Mouse (Mus musculus): Measurements from ENCODE around the gene Gm11492.
A peak's percentile ranks its signal among the peaks of the same experiment; 100 is the strongest.

Gene Gm11492

DNA sequence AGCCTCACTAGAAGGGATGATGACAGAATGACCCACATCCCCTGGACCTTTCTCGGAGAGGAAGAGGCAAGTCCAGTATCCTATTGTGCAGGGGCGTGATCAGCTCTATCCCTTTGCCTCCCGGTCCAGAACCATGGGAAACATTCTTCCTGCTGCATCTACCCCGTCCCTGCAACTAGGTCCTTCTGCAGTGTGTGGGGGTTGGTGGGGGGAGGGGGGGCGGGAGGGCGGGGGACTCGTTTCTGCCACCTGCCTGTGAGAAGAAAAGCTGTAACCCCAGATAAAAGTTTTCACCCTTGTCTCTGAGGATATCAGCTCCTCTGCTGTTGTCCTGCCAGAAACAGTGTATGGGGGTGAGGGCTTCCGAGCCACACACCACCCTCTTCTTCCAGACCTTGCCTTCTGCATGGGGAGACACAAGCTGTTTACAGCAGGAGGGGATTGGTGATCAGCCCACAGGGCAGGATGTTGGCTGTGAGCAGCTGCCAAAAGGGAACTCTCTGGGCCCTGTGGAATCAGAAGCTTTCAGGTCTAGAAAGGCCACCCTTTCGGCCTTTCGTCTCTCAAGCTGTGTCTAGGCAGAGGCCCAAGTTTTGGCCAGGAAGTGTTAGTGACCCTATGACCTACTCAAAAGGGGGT, 12.6 kb downstream of the Gm11492 start:
- peak; percentile 27 for DNase-seq (ENCODE audit: extremely low spot score)

DNA sequence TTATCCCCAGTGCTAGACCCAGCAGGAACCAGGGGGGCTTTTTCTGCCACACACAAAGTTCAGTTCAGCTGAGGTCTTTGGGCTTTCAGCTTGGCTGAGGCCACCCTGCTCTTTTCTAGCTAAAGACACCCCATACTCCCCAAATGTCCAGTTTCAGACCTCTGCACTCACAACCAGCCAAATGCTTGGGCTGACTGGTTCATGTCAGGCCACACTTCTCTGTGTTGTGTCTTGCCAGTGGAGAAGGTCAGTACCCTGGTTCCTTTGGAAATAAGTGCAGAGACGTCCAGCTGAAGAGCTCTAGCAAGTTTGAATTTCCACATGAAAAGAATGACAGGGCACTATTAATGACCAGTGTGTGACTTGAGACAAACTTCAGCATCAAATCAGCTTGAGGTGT, 13.3 kb downstream of the Gm11492 start:
- no peak for DNase-seq (ENCODE audit: extremely low spot score)

DNA sequence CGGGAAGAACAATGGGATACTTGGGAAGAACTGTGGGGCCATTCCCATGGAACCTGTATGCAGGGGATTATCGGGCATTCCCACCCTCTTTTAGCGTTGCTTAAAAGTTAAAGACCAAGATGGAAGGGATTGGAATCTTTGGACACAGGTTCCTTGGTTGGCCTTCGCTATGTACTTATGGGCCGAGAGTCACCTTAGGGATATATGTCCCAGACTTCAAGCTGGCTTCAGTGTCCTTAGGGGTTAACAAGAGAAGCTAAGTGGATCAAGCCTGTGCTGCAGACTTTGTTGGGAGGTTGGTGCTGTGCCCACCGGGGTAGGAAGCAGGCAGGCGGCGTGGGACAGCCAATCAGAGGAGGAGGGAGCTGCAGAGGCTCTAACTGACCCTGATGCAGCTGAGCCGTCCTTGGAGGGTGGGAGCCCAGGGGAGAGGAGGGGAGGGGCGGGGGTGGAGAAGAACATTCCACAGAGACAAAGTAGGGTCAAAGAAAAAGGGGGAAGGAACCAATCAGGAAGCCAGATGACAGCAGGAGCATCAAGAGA, 14.2 kb downstream of the Gm11492 start:
- DNase-seq (ENCODE audit: extremely low spot score): no peak

DNA sequence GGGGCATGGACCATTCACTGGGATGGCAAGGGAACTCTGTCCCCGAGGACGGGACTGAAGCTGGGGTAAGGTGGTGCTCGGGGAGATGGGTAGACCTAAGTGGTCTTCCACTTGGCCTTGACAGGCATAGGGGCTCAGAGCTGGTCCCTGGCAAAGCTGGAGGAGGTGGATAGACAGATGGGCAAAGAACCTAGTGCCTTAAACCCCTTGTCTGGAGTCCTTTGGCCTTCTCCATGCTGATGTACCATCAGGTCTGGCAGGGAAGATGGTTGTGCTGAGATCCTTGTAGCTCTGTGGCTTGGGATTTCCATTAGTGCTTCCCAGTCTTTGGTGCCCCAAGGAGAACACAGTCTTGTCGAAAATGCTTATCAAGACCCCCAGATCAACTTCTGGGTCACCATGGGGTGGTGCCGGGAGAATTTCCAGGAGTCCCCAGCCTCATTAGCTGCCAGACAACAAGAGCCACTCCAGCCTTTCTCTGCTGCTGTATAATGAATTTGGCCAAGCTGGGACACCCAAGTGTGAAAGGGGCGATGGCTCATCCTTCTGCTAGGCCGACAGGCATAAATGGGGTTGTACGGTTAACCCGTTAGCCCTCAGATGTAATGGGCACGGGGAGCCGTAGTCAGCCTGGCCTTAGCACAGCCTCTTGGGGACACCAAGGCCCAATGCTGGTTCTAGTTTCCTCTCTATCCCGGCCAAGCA, 14.9 kb downstream of the Gm11492 start:
- DNase-seq (ENCODE audit: extremely low spot score): no peak

DNA sequence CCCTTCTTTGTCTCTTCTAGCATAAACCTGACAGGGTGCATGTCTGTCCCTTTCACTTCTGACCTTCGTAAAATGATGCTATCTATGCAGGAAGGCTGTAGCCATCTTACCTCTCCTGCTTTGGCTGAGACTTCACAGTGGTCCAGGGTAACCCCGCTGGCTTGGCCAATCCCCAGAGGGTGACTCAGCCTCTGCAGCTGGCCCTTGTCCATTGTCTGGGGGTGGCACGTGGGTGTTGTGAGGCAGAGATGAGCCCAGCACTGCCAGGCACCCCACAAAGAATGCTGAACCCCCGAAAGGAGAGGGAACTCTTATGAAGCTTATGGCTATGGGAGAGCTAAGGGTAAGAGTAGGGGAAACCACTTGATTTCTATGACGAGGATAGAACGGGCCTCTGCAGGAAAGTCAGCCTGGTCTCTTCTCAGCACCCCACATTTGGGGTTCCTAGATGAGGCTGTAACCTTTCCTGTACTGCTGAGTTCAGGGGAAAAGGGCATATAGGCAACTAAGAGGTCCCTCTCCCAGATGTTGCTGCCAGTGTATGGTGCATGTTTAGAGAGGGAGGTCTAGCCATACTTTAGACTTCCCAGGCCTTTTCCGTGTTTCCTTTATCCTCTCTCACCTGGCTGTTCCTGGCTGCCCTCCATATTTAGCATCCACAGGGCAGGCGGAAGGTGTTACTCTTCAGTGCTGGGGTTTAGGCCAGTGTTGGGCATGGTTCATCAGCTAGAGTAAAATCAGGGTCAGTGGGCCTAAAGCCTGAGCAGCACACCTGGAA, 15.7 kb downstream of the Gm11492 start:
- DNase-seq (ENCODE audit: extremely low spot score): no peak

DNA sequence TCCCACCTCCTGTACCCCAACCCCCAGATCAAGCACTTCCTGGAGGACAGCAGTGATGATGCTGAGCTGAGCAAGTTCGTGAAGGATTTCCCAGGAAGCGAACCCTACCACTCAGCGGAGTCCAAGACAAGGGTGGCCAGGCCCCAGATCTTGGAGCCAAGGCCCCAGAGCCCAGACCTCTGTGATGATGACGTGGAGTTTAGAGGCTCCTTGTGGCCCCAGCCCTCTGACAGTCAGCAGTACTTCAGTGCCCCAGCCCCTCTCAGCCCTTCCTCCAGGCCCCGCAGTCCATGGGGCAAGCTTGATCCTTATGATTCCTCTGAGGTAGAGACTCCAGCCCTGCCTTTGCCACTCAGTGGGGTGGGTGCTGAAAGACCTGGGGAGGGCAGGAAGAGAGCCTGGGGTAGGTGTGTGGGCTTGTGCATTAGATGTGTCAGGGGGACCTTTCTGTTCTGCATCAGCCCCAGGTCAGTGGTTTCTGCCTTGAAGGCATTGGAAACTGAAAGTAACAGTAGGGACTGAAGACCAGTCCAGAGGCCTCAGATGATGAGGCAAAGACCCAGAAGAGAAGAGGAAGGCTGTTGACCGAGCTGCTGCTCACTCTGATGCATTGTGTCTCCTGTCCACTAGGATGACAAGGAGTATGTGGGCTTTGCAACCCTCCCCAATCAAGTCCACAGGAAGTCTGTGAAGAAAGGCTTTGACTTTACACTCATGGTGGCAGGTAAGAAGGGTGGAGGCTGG, 17.0 kb downstream of the Gm11492 start:
- DNase-seq (ENCODE audit: extremely low spot score): no peak

DNA sequence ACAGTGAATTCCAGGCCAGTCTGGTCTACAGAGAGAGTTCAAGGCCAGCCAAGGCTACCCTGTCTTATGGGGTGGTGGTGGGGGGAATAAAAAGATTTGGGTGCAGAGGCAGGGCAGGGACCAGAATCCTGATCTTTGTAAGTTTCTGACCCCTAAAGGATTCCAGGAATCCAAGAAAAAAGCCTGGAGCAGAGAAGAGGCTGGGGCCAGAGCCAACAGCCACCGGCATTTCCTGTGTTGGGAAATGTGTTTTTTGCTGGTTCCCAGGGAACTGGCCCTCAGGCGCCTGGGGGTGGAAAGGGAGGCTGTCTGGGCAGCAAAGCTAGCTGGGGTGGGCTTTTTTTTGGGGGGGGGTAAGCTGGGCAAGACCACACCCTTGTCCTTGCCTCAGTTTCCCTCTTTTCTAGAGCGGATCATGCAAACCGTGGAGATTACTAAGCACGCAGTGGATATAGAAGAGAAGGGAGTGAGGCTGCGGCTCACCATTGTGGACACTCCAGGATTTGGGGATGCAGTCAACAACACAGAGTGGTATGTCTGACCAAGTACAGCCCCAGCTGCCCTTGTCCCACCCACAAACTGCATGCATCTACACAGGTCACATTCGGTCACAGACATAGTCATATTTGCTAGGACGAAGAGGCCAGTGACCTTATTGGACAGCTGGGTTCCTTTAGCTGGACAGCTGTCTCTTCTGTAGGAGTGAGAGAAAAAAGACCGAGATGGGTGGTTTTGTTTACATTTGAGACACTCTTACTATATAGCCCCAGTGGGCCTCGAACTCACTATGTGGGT, 18.5 kb downstream of the Gm11492 start:
- no peak for DNase-seq (ENCODE audit: extremely low spot score)

DNA sequence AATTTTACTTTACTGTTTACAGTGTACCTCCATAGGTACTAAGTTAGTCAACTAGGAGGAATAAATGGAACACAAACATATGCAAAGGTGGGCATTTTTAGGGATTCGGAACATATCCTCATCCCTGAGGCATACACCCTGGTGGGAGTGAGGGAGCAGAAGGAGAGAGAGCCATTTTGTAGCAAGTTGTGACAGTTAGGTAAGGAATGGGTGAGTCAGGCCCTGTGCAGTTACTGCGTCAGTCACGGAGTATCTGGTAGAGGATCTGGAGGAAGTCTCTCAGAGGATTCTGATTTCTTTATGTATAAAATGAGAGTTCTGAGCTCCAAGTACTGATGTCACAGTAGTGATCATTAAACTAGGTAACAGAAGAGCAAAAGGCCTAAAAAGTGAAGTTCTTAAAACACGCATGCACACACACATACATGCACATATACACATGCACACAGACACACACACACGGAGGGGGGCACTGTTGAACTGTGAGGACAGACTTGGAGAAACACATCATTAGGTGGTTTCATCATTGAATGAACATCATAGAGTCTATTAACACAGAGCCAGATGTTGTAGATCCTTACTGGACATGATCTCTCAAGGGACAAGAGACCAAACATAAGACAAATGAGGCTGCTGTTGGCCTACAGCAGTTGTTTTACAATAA, 20.9 kb downstream of the Gm11492 start:
- DNase-seq (ENCODE audit: extremely low spot score): no peak

DNA sequence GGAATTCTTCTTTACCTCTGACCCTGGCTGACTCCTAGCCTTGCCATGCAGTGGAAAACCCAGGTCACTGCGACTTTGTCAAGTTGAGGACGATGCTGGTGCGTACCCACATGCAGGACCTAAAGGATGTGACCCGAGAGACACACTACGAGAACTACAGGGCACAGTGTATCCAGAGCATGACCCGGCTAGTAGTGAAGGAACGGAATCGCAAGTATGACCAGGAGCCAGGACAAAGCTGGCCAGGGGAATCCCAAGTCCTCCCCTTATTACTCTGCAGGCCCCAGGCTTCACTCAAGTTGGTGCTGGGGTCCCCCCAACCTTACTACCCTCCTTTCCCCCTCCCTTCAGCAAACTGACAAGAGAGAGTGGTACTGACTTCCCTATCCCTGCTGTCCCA, 23.2 kb downstream of the Gm11492 start:
- DNase-seq (ENCODE audit: extremely low spot score): no peak

DNA sequence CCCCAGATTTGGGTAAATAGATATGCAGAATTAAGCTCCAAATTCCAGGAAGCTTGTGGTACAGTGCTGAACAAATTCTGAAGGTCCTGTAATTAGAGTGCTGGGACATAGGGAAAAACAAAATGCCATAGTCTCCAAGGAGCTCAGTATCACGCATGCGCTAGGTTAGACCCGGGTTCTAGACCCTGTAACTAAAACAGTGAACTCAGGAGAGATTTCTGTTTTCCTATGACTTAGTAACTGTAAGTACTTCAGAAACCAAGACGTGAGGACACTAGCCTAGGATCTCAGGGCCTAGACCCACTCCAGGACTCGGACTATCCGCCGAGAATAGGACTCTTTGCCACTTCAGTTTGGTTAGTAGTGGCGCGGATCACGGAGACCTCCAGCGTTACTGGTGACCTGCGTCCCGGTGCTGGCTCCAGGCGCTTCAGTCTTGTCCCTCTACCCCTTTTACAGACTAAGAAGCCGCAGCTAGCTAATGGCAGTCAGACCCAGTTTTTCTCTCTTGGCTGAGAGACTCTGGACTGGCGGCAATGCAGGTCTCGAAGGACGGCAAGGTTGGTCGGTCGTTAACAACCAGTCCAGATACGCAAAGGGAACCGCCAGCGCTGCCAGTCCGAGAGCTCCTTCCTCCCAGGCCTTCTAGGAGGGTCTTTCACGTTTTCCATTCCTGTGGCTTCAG, 24.5 kb downstream of the Gm11492 start:
- DNase-seq (ENCODE audit: extremely low spot score): peak; percentile 56

DNA sequence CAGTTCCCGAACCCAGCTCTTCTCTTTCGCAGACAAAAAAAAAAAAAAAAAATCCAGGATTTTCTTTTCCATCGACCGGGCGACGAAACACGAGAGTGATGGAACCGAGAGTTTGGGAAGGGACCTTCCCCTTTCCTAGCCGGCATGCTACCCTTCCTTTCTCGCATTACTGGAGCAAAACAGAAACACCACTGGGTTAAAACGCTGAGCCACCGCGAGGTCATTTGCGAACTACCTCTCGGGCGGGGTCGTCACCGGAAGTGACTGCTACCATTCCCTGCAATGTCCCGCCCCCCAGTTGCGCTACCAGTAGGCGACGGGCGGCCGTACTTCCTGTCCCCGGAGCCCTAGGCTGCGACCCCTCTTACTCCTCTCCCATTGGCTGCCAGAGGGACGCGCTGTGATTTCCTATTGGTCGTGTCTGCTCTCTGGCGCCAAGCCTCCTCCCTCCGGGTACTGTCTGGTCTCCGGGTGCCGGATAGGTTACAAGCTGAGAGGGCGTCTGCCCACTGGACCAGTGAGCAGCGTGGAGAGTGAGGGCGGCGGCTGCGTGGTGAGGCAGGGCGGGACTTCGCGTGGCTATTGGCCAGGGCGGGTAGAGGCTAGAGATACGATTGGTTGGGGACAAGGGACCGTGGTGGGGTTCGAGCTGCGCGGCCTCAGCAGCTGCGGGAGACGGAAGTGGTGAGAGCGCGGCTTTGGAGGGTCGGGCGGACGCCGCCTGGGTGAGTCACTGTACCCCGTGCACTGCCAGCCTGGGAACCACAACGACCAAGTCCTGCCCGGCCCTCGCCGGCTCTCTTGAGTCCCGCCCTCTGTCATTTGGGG, 25.3 kb downstream of the Gm11492 start, which contains the start of gene Mtmr4:
TSS of gene Mtmr4 (plus strand) at position 637 of the 828 bp plus-strand sequence.
- DNase-seq (ENCODE audit: extremely low spot score): peak; percentile 99

DNA sequence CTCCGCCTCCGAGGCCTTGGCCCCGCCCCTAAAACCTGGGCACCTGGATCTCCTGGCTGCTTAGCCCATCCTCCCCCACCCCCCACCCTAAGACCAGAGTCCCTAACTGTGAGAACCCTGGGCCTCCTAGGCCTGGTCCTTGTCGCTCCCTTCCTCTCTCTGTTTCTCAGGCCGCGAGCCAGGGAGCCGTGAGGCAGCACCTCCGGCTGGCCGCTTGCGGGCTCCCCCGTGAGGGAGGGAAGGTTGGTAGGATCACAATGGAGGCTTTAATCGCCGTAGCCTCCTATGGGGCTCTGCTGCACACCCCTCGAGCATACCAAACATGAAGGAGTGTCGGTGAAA, 25.9 kb downstream of the Gm11492 start:
- no peak for DNase-seq (ENCODE audit: extremely low spot score)

DNA sequence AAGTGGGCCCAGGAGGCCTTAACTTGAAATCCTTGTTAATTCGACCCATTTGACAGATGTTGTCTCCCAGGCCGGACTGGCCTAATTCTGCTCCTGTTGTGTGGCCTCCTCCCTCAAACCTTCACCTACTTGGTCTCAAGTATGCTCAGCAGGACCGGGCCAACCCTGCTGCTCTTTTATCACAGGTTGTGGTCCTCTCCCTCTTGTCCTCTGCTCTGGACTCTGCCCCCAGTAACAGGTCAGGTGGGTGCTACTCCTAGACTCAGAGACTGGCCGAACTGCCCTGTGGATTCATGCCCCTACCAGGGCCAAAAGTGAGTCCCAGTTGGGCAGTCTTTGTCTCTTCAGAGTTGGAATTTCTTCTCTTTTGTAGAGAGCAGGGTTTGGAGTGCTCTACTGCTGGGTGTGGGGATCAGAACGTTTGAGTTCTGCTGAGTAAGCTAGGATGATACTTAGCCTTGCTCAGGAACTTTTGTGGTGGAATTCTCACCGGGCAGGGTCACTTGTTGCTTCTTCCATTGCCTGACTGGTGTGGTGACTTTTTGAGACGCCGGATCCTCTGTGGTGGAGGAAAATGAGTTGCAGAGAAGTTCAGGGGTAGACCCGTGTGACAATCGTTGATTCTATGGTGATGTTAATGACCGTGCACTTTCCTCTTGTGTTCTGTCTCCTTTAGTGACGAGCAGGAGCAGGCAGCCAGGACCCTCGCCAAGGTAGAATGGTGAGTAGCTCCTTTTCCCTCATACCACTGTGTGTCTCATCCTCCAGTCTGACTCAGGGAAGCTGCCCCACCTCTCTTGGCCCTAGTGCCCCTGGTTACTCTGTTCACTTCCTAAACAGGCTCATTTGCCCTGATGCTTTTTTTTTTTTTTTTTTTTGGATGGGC, 26.5 kb downstream of the Gm11492 start:
- DNase-seq (ENCODE audit: extremely low spot score): no peak

DNA sequence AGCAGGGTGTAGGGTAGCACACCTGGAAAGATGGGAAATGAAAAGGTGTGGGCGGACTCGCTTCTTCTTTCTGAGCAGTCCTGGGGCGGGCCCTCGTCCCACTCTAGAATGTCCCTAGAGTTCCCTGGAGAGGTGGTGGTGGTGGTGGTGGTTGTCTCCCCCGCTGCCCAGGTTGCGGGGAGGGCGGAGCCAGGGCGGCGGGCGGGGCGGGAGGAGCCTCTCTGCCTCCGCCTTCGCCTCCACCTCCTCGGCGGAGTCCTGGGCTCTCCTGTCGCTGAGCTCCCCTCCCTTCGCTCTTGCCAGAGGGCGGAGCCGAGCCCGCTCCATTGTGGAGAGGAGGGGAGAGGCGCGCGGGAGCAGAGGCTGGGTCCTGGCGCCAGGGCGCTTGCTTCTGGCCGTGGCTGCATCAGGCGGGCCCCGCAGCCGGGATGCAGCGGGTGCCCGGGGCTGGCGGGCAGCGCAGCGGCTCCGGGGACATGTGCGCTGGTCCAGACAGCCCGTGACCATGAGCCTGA, 28.9 kb downstream of the Gm11492 start:
- DNase-seq (ENCODE audit: extremely low spot score): peak; percentile 89

DNA sequence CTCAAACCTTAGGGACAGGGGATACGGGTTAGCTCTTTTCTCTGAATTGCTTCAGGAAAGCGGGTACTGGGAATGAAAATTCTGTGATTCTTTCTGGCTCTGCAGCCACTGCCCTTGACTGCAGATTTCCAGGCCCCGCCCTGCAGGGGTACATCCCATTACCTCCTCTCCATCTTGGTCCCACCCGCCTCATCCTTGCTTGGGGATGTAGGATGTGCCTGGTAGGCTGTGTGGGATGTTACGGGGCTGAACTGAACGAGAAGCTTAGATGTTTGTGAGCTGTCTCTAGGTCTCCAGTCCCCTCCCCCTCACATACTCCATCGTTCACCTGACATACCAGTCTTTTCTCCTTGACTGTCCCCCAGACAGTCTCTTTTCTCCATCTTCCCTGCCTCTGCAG, 29.5 kb downstream of the Gm11492 start:
- no peak for DNase-seq (ENCODE audit: extremely low spot score)

DNA sequence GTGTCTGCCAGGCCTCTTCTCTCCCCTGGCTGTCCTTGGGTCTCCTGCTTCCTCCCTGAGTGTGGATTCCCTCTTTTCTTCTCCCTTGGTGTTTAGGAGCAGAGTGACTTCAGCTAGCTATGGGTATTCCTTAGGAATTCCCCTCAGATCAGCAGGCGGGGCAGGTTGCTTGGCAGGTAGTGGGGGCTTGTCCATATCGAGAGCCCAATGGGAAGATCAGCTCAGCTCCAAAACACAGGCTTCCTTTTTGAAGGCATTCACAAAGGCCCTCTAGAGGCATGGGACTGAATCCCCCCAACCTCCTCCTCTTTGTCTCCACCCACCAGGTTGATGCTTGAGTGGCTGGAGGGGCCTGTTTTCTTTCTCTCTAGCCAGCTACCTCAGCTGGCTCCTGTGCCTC, 30.0 kb downstream of the Gm11492 start:
- no peak for DNase-seq (ENCODE audit: extremely low spot score)

DNA sequence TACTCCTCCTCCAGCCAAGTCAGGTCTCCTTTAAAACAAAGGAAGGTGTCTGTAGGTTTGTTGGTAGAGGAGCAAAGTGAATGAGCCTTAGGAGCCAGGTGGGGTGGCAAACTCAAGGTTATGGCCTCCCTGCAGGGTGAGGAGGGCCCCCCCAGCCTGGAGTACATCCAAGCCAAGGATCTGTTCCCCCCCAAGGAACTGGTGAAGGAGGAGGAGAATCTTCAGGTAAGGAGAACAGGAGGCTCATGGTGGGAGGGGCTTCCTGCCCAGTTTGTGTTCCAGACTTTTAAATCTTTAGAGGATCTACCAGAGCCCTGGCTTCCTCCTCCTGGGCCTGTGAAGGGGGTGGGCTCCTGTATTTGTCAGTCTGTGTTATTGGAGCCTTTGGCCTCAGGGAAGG, 30.6 kb downstream of the Gm11492 start:
- no peak for DNase-seq (ENCODE audit: extremely low spot score)

Data from embryo, embryonic 9.5 days (tissue).